Mouse (Mus musculus): ENCODE data around the gene Sdk1.

DNA sequence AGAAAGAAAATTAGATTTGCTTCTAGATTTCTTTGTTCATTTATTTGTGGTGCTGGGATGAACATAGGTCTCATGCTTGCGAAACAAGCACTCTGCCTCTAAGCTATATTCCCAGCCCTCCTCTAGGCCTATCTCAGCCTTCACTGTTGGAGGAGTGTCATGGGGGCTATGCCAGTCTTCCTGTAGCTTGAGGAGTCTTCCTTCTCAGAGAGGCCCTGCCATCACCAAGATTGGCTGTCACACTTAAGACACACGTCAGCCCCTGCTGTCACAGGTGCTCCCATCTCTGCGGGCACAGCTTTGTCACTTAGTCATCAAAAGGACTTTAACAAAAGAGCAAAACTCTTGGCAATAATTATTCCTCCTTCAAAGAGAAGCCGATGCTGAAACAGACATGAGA is 536.9 kb downstream of the Sdk1 start:
- no peak for TF ChIP-seq POLR2A (IDR thresholded peaks at IDR 0.05; ENCODE audit: control insufficient read depth, extremely low read depth, insufficient read depth, low read length, poor library complexity)
- no peak for TF ChIP-seq CTCF (IDR thresholded peaks at IDR 0.05; ENCODE audit: borderline replicate concordance, control insufficient read depth, extremely low read depth, insufficient read depth, low read length, poor library complexity)
